Mouse (Mus musculus): ENCODE data around the gene Cbarp. TPM values are rescaled to one million over a fixed set of nuclear protein-coding genes. Genes with fewer than 3 reads are reported as not detected.

The Cbarp gene
- total RNA-seq (2021), result 1 to 10 TPM; 2.7 to 3.1 TPM
- long read RNA-seq, experiment 1, result 0 reads
- long read RNA-seq, experiment 2, result 0 reads

GRCm38 (mm10) chr10:80140666-80141035 lies at the start of gene Cbarp:
Gene Cbarp, minus strand, starts transcription at chr10:80140835.
- no peak for DNase-seq

DNA sequence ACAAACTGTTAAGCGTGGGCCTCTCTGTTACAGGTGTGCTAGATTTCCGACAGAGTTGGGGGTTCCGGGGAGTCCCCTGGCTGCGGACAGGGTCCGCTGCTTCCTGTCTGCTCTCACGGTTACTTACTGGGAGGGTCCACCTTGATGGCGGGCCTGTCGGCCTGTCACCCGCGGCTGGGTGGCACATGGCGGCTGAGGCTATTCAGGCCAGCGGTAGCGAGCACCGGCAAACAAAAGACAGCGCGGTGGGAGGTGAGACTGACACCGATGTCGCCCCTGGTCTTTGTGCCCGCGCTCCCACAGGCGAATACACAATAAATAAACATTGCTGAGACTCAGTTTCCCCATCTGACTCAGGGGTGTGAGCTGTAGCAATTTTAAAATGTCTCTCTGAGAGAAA lies 49.4 kb upstream of the Cbarp start:
- DNase-seq, result no peak

DNA sequence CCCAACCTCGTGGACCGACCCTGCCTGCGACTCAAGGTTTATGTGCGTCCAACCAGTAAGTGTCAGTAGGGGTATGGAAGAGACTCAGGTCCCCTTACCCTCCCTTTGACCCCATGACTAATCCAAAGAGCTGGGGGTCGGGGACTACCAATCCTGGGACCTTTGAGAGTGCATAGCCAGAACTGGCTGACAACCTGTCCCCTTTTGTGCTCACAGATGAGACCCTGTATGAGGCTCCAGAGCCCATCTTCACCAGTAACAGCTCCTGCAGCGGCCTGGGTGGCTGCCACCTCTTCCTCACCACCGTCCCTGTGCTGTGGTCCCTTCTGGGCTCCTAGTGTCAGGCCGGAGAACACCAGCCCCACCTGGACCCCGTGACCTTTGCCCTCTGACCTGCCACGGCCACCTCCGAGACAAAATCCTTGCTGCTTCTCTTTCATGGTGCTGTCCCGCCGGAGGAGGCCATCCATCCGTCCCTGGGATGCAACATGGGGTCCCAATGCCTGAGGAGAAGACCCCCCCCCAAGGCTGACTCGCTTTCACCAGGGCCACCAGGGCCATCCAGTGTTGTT lies 47.9 kb upstream of the Cbarp start:
- DNase-seq, result no peak

DNA sequence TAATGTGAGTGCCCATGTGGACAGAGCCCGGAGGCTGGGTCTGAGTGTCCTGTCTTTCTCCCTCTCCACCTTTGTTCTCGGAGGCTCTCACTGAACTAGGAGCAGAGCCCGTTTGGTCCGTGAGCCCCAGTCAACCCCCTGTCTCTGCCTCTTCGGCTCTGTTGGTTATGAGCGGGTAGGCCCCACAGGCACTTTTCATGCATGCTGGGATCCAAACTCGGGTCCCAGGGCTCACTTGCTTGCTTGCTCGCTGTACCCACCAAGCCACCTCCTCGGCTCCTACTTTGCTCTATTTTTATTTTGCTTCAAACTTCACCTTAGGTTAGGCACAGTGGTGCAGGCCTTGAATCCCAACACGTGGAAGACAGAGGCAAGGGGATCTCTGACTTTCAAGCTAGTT lies 47.1 kb upstream of the Cbarp start:
- no peak for DNase-seq

GRCm38 (mm10) chr10:80186649-80187048 lies 46.0 kb upstream of the Cbarp start:
- no peak for DNase-seq

GRCm38 (mm10) chr10:80182547-80182946 lies 41.9 kb upstream of the Cbarp start:
- DNase-seq, result no peak

DNA sequence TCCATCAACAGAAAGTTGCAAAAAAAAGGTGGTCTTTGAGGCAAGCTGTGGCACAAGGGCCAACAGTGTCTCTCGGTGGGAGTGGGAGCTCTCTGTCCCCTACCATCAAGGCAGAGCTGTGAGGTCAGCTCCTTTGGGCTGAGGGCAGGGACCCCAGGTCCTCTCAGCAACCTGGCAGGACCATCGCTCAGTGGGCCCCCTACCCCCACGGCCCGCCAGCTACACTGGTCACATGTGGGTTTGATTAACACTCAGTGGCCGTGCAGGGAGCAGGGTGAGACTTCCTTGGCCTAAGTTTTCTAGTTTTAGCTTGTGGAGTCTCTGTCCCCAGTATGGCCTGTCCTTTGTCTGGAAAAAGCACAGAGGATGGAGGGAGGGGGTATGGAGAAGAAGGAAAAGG lies 40.2 kb upstream of the Cbarp start:
- no peak for DNase-seq

GRCm38 (mm10) chr10:80180288-80180687 lies 39.7 kb upstream of the Cbarp start:
- DNase-seq, result no peak

DNA sequence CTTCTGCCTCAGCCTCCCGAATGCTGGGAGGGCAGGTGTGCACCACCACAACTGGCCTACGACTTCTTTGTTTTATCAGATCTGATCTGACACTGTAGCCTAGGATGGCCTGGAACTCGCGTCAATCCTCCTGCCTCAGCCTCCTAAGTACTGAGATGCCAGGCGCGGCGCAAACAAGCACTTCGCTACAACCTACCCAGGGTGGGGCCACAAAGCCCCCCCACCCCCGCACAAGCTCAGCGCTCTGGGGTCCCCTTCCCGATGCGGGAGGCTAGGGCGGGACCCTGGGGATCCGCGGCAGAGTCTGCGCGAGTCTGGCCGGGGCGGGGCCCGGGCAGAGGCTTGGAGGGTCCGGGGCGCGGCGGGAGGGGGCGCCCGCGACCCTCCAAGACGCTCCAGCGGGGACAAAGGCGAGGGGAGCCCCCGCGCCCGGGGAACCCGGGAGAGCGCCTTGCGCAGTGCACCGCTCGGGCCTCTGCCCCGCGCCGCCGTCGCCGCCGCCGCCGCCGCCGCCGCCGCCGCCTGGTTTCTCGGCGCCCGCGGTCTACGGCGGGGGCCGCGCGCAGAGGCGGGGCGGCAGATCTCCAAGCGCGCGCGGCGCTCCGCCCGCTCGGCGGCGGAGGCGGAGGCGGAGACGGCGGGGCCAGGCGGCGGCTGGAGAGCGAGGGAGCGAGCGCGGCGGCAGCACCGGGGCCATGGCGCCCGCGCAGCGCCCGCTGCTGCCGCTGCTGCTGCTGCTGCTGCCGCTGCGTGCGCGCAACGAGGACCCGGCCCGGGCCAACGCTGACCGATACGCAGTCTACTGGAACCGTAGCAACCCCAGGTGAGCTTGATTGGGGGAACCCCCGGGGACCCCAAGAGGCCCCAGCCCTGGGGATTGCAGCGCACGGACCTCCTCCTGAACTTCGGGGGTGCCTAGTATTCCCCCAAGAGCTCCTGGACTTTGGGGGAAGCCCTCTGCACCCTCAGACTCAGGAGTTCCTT lies 38.7 kb upstream of the Cbarp start, which contains the start of gene Efna2:
Gene Efna2, plus strand, starts transcription at position 415 of the 984 bp plus-strand sequence.
- peak in 1 of 2 experiments; percentile 39 for DNase-seq

DNA sequence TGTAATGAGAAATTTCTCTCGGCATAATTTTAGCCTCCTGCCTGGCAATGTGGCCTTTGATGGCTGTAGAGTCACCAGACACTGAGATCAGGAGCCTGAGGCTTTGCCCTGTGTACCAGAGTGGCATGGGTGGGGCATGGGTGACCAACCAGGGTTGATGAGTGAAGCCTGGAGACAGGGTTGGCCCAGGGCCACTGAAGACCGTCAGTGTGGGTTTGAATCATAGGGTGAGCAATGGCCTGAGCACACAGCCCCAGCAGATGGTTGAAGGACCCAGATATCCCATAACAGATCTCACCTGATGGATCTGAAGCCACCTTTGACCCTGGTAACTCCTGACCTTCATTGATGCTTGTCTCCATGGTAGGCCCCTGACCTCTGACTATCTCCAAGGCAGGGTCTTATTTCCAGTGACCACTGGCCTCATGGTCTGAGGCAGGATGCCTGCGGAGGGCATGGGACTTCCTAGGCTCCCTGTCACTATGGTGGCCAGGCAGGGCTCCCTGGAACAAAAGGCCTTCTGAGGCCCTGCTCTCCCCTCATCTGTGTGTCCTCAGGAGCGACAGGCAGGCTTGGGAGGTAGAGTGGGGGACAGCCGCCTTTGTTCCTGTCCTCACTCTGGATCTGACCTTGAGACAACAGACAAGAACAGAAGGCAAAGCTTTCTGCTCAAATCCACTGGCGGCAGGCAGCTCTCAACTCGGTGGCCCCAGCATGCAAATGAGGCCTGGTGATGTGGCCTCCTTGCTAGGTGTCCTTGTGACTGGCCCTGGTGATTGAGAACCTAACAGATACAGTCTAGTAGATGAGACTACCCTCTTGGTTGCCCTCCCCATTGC lies 37.0 kb upstream of the Cbarp start:
- no peak for DNase-seq

DNA sequence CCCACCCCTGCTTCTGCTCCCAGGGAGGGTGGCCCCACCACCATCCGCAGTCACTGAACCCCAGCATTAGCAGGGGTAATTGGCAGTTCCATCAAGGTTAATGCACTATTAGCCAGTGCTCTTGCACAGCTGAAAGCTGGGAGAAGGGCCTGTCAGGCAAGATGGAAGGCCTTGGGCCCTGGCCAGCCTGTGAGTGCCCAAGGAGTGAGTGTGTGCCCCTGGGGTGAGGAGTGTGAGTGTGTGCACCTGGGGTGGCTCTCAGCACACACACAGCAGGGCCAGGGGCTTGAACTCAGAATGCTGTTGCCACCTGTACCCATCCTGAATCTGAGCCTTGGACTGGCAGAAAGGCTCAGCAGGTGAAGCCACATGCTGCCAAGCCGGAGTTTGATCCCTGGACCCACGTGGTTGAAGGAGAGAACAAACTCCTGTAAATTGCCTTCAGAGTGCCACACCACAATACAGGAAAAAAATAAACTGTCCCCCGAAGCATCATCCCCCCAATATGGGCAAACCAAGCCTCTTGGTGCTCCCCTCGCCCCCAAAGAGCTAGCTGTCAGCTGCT lies 35.7 kb upstream of the Cbarp start:
- no peak for DNase-seq

DNA sequence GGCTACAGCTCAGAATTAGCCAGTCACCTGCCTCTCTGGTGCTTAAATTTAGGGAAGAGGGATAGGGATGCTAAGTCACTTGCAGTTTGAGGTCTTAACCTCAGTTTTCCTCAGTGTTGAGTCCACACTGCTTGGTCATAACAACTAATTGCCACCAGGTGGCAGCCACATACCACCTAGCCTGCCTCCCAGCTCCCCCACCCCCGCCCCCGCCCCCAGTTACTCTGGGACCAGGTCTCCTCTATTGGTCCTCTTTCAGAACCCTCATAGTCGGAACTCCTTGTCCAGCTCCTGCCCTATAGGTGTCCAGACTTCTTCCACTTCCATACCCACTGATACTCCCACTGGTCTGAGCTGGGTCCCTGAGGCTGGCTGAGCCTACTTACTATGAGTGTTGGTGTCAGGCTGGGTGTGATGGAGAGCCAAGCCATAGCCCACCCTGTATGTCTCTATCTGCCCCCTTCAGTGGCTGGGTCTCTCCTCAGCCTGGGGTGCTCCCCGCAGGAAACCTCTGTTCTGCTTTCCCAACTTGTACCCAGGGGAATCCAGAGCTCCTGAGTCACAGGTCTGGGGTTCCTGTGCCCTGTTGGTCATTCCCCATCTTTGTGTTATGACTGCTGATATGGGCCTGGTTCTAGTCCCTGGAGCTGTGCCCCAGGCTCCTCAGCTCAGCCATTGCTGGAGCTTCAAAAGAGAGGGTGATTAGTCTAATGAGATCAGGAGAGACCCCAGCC lies 35.1 kb upstream of the Cbarp start:
- peak in 1 of 2 experiments; percentile 48 for DNase-seq

GRCm38 (mm10) chr10:80174705-80175104 lies 34.1 kb upstream of the Cbarp start:
- peak in 1 of 2 experiments; percentile 56 for DNase-seq

GRCm38 (mm10) chr10:80173955-80174640 lies 33.5 kb upstream of the Cbarp start:
- no peak for DNase-seq

DNA sequence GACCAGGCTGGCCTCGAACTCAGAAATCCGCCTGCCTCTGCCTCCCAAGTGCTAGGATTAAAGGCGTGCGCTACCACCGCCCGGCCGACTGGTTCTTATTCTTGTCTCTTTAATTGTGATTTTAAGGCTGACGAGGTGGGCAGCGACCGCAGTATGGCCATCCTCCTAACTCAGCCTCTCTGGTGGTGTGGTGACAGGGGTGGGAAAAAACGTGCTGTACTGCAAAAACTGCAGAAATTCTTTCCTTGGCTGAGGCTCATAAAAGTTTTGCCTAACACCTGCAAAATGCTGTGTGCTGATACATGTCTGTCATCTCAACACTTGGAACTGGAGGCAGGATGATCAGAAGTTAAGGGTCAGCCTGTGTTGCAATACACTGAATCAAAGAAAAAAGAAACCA lies 32.7 kb upstream of the Cbarp start:
- no peak for DNase-seq

GRCm38 (mm10) chr10:80172527-80173292 lies 32.1 kb upstream of the Cbarp start, which contains the start of gene 1600002K03Rik:
Gene 1600002K03Rik, plus strand, starts transcription at chr10:80172944.
- DNase-seq, result peak; percentile 95 to 96

- DNase-seq, result peak; percentile 51 to 59
These were observed 31.3 kb upstream of the Cbarp start for GRCm38 (mm10) chr10:80171760-80172526.

DNA sequence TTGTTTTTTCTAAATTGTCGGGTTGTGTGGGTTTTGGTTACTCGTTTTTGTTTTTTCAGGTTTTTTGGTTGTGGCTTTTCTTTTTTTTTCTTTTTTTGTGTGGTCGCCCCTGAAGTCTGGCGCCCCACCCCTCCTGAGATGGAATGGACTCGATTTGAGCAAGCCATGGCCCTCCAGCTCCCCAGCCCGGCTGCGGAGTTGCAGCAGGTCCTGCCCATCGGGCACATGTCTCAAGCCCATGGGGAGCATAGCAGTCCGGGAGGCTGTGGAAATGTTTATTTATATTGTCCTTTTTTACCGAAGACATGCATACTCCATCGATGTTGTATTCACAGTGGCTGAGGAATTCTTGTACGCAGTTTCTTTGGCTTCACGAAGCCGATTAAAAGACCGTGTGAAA lies 30.6 kb upstream of the Cbarp start:
- no peak for DNase-seq

GRCm38 (mm10) chr10:80170601-80171021 lies 30.0 kb upstream of the Cbarp start:
- DNase-seq, result no peak

Measured in heart, adult 18-20 months (tissue).